21 mouse cellular contexts compared by ENCODE assay signal in genomic region chr7:118143602-118144001, GRCm38 (mm10). TPM values are rescaled to one million over a fixed set of nuclear protein-coding genes. Genes with fewer than 3 reads are reported as not detected.
DNase-seq lines count a peak whose midpoint lies in the region; ATAC-seq and TF ChIP-seq lines count a peak whose summit lies in the region.
"Had no signal": no experiment of that assay in that cellular context is flagged by ENCODE, and none has a peak within 500 bp of the region (broad histone marks: within the 10 kb centered on the region; RNA-seq: fewer than 3 reads in every experiment).

No protein-coding gene starts in this region.

- H3K9ac ChIP-seq in liver, embryonic 11.5 days (ENCODE audit: low read depth, low read length), result no peak overlapping the region
- no peak overlapping the region for H3K9ac ChIP-seq in liver, embryonic 13.5 days
- H3K9ac ChIP-seq in liver, postnatal 0 days (replicated peaks), result no peak overlapping the region
- H3K9ac ChIP-seq: forebrain, embryonic 15.5 days; heart, embryonic 12.5 days; hindbrain, embryonic 14.5 days had no signal

- no peaks in the 10 kb centered on the region for H3K27me3 ChIP-seq in liver, embryonic 11.5 days (replicated peaks; ENCODE audit: control insufficient read depth, insufficient read depth, low read length)
- no peaks in the 10 kb centered on the region for H3K27me3 ChIP-seq in liver, embryonic 13.5 days
- no peaks in the 10 kb centered on the region for H3K27me3 ChIP-seq in liver, postnatal 0 days (ENCODE audit: insufficient read depth, low read length)
- H3K27me3 ChIP-seq in cerebellum, adult 2 months (ENCODE audit: control insufficient read depth, insufficient read depth, low read length), result no peaks in the 10 kb centered on the region
- H3K27me3 ChIP-seq: forebrain, embryonic 15.5 days; heart, embryonic 12.5 days had no signal

- H3K36me3 ChIP-seq in liver, embryonic 11.5 days (ENCODE audit: control insufficient read depth, insufficient read depth, low read length), result peaks cover 28% of the 10 kb centered on the region; the same call in 1 of the 2 replicates
- peaks cover 63% of the 10 kb centered on the region for H3K36me3 ChIP-seq in liver, embryonic 13.5 days
- H3K36me3 ChIP-seq in liver, postnatal 0 days (replicated peaks; ENCODE audit: insufficient read depth, low read length), result peaks cover 75% of the 10 kb centered on the region

- DNase-seq in liver, embryonic 11.5 days (ENCODE audit: low spot score), result no peak
- no peak for DNase-seq in liver
- DNase-seq in c-Kit-positive CD71-positive TER-119-negative erythroid progenitor cells, embryonic 14.5 days (ENCODE audit: low read depth), result peak; percentile 29
- no peak for DNase-seq in liver, embryonic 13.5 days
- DNase-seq in liver, postnatal 0 days, result no peak
- no peak for DNase-seq in cerebellum, adult 2 months
- no peak for DNase-seq in cerebellum, postnatal 10 days
- DNase-seq: adrenal gland, adult 2 months; adrenal gland, postnatal 25 days; B cell, adult 2 months; cerebellum, adult 8-10 months; cerebellum, postnatal 36 days; gastrocnemius, postnatal 10 days; heart, adult 2 months had no signal

- H3K4me3 ChIP-seq in liver, embryonic 11.5 days (ENCODE audit: low read depth, low read length), result no peak overlapping the region
- H3K4me3 ChIP-seq in liver, embryonic 13.5 days (replicated peaks), result no peak overlapping the region
- no peak overlapping the region for H3K4me3 ChIP-seq in liver, postnatal 0 days (ENCODE audit: low read depth, low read length)
- H3K4me3 ChIP-seq in cerebellum, adult 2 months (replicated peaks; ENCODE audit: insufficient read depth, low read depth, low read length), result no peak overlapping the region
- H3K4me3 ChIP-seq: embryonic facial prominence, embryonic 10.5 days; erythroblast, embryonic 14.5 days; forebrain, embryonic 15.5 days; heart, adult 2 months; heart, embryonic 12.5 days; hindbrain, embryonic 10.5 days had no signal

- no peaks in the 10 kb centered on the region for H3K9me3 ChIP-seq in liver, embryonic 11.5 days (ENCODE audit: control insufficient read depth, low read length)
- H3K9me3 ChIP-seq in liver, embryonic 13.5 days (replicated peaks), result no peaks in the 10 kb centered on the region
- no peaks in the 10 kb centered on the region for H3K9me3 ChIP-seq in liver, postnatal 0 days (ENCODE audit: low read length)
- H3K9me3 ChIP-seq: embryonic facial prominence, embryonic 10.5 days; forebrain, embryonic 15.5 days; heart, embryonic 12.5 days; hindbrain, embryonic 10.5 days had no signal

- ATAC-seq in liver, embryonic 11.5 days (replicated peaks; ENCODE audit: low FRiP score), result peak; percentile 89
- ATAC-seq in liver, embryonic 13.5 days (ENCODE audit: low read depth), result peak; percentile 92
- ATAC-seq in liver, postnatal 0 days, result peak; percentile 79
- no peak for ATAC-seq in granulocyte monocyte progenitor cell, adult 5-6 weeks (replicated peaks; ENCODE audit: poor library complexity, severe bottlenecking)
- ATAC-seq: forebrain, embryonic 15.5 days had no signal

- TF ChIP-seq EP300 in liver, postnatal 0 days (IDR thresholded peaks at IDR 0.05; ENCODE audit: low read depth), result no peak; the same call in 1 of the 2 replicates

- 74% methylated on average over 3 of the region's 3 CpGs for WGBS in liver, embryonic 11.5 days
- 67% methylated on average over 3 of the region's 3 CpGs for WGBS in liver, embryonic 13.5 days (ENCODE audit: insufficient replicate concordance)
- WGBS in liver, postnatal 0 days (ENCODE audit: insufficient replicate concordance), result 79% methylated on average over 3 of the region's 3 CpGs
- 85% methylated on average over 3 of the region's 3 CpGs for WGBS in cerebellum, adult 2 months

- peak overlapping the region; percentile 33; the same call in 1 of the 2 replicates for H3K4me2 ChIP-seq in liver, embryonic 11.5 days
- H3K4me2 ChIP-seq in liver, embryonic 13.5 days, result peak overlapping the region; percentile 28; the same call in 1 of the 2 replicates
- no peak overlapping the region for H3K4me2 ChIP-seq in liver, postnatal 0 days (ENCODE audit: low read depth, low read length)
- H3K4me2 ChIP-seq: forebrain, embryonic 15.5 days; heart, embryonic 12.5 days; hindbrain, embryonic 14.5 days had no signal

- peaks cover 8% of the 10 kb centered on the region for H3K4me1 ChIP-seq in liver, embryonic 11.5 days (replicated peaks; ENCODE audit: control insufficient read depth, insufficient read depth, low read length)
- peaks cover 21% of the 10 kb centered on the region for H3K4me1 ChIP-seq in liver, embryonic 13.5 days (replicated peaks)
- H3K4me1 ChIP-seq in liver, postnatal 0 days (ENCODE audit: insufficient read depth), result 0 out of 2 replicates have a peak, but pooled peaks cover 3% of the 10 kb centered on the region
- no peaks in the 10 kb centered on the region for H3K4me1 ChIP-seq in cerebellum, adult 2 months (ENCODE audit: control insufficient read depth, insufficient read depth, low read length)
- H3K4me1 ChIP-seq: embryonic facial prominence, embryonic 10.5 days; forebrain, embryonic 15.5 days; heart, embryonic 12.5 days; hindbrain, embryonic 10.5 days had no signal

- TF ChIP-seq POLR2A in cerebellum, adult 2 months (IDR thresholded peaks at IDR 0.05; ENCODE audit: borderline replicate concordance, insufficient read depth, low read length), result no peak

- no peak for TF ChIP-seq CTCF in liver, postnatal 0 days (IDR thresholded peaks at IDR 0.05; ENCODE audit: low read depth)
- no peak for TF ChIP-seq CTCF in cerebellum, adult 2 months (IDR thresholded peaks at IDR 0.05; ENCODE audit: borderline replicate concordance, insufficient read depth, low read depth, low read length)

- peak overlapping the region; percentile 5; the same call in 1 of the 2 replicates for H3K27ac ChIP-seq in liver, embryonic 11.5 days (ENCODE audit: low read depth, low read length)
- peak overlapping the region; percentile 58 for H3K27ac ChIP-seq in liver, embryonic 13.5 days
- H3K27ac ChIP-seq in liver, postnatal 0 days (ENCODE audit: low read depth), result peak overlapping the region; percentile 9; the same call in 1 of the 2 replicates
- H3K27ac ChIP-seq in cerebellum, adult 2 months (ENCODE audit: insufficient read depth, low read length), result no peak overlapping the region
- H3K27ac ChIP-seq: embryonic facial prominence, embryonic 10.5 days; forebrain, embryonic 15.5 days; heart, adult 2 months; hindbrain, embryonic 10.5 days; hindbrain, embryonic 14.5 days had no signal

RNA-seq across cellular contexts. Expression of gene Arl6ip1, which starts 14.1 kb away (rescaled TPM):
- 279 and 288 TPM in 2 replicates for polyA plus RNA-seq in liver, embryonic 11.5 days (2014; fragmentation: Nextera tagmentation; extraction: Ambion mirVana)
- polyA plus RNA-seq in liver, embryonic 13.5 days (2015; fragmentation: Nextera tagmentation; extraction: Ambion mirVana), result 390 and 411 TPM in 2 replicates
- polyA plus RNA-seq in liver, postnatal 0 days (2015; fragmentation: Nextera tagmentation; extraction: Ambion mirVana), result 299 and 309 TPM in 2 replicates
- total RNA-seq in granulocyte monocyte progenitor cell, adult 5-6 weeks (2014; fragmentation: Nextera tagmentation), result 105 and 124 TPM in 2 replicates
- 185 and 248 TPM in 2 replicates for total RNA-seq in granulocyte monocyte progenitor cell, adult 5-6 weeks (2017)
- 280 and 281 TPM in 2 replicates for polyA plus RNA-seq in cerebellum, adult 2 months (2012; rRNA removed)

RNA-seq across cellular contexts. Expression of gene Rps15a, which starts 27.6 kb away (rescaled TPM):
- 865 and 937 TPM in 2 replicates for polyA plus RNA-seq in liver, embryonic 11.5 days (2014; fragmentation: Nextera tagmentation; extraction: Ambion mirVana)
- polyA plus RNA-seq in liver, embryonic 13.5 days (2015; fragmentation: Nextera tagmentation; extraction: Ambion mirVana), result 574 and 594 TPM in 2 replicates
- polyA plus RNA-seq in liver, postnatal 0 days (2015; fragmentation: Nextera tagmentation; extraction: Ambion mirVana), result 406 and 414 TPM in 2 replicates
- total RNA-seq in granulocyte monocyte progenitor cell, adult 5-6 weeks (2014; fragmentation: Nextera tagmentation), result 3,328 and 3,545 TPM in 2 replicates
- total RNA-seq in granulocyte monocyte progenitor cell, adult 5-6 weeks (2017), result 1,146 and 1,501 TPM in 2 replicates
- 1,088 and 1,186 TPM in 2 replicates for polyA plus RNA-seq in cerebellum, adult 2 months (2012; rRNA removed)
